8 mouse cellular contexts compared by ENCODE assay signal in the genomic region with DNA sequence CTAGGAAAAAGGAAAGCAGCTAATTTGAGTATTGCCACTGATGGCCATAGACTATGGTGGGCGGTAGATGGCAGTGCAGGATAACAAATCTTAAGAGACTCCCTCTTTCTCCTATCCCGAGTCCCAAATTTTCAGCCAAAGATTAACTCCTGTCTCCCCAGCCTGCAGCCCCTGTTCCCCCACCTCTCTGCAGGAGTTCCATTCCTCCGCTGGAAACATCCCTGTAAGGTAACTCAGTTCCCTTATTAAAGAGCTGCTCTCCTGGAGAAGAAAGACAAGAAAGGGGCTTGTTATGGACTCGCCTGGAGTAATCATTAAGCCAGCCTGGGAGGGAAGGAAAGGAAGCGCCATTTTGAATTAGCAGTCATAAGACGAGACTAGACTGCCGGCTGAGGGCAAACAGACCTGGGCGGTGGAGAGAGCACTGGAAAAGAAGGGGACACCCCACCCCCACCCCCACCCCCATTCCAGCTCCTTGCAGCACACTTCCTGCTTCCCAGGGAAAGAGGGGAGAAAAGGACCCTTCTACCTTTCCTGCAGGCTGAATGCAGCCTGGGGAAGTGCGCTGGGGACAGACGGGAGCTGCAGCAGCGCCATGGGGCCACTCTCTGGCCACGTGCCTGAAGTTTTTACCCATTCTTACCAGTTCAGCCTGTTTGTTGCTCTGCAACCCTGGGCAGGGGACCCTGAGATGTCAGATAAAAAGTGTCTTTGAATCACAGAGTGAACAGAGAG. TPM values are rescaled to one million over a fixed set of nuclear protein-coding genes. Genes with fewer than 3 reads are reported as not detected.
DNase-seq lines count a peak whose midpoint lies in the region; ATAC-seq lines count a peak whose summit lies in the region.

No protein-coding gene starts in this region.

- peak; percentile 71 for ATAC-seq in common myeloid progenitor, adult 5-6 weeks (replicated peaks; ENCODE audit: low read depth, poor library complexity, severe bottlenecking)
- ATAC-seq in erythroid progenitor cell, adult 5-6 weeks (replicated peaks; ENCODE audit: low FRiP score, poor library complexity, severe bottlenecking): no peak

- peak; percentile 65 to 67 for DNase-seq in adrenal gland, adult 18-20 months (ENCODE audit: low spot score in 2 of 2)
- peak; percentile 65 for DNase-seq in gastrocnemius, postnatal 10 days
- DNase-seq in hindlimb bud, embryonic 11.5 days (ENCODE audit: extremely low spot score, low read depth, low spot score): peak; percentile 76
- peak; percentile 75 to 78 for DNase-seq in left cerebral cortex, adult 18-20 months (ENCODE audit: low spot score in 2 of 2)
- DNase-seq in lung, postnatal 36 days: peak; percentile 88
- peak; percentile 86 for DNase-seq in right cerebral cortex, adult 18-20 months

RNA-seq across cellular contexts. Expression of a gene that starts 10.2 kb away (rescaled TPM):
- total RNA-seq in adrenal gland, adult 18-20 months (2021): 10 to 100 TPM; 10.5 to 11.0 TPM
- total RNA-seq in common myeloid progenitor, adult 5-6 weeks (2017): 2.7 and 3.8 TPM in 2 replicates
- 10 to 100 TPM; 10.8 to 13.8 TPM for total RNA-seq in gastrocnemius, postnatal 10 days (2021)
- 10 to 100 TPM; 14.1 to 19.3 TPM for total RNA-seq in left cerebral cortex, adult 18-20 months (2021)
- 0.84 and 1.1 TPM in 2 replicates for total RNA-seq in erythroid progenitor cell, adult 5-6 weeks (2015; ENCODE audit: low replicate concordance)
- total RNA-seq in erythroid progenitor cell, adult 5-6 weeks (2017; ENCODE audit: low replicate concordance): under 0.01 and 0.38 TPM in 2 replicates
